Mouse (Mus musculus) liver, embryonic 14.5 days (tissue): ENCODE measurements around the gene Ldlr.

Experiments used
- CTCF ChIP-seq: IDR thresholded peaks from 2 replicates; pipeline ENCODE4 v1.5.1; 2016; ENCODE audit warnings: antibody characterized with exemption, low read depth, control low read depth
- EP300 ChIP-seq: IDR thresholded peaks from 2 replicates; pipeline ENCODE4 v1.6.1; 2016; ENCODE audit warnings: antibody characterized with exemption, low read depth

DNA sequence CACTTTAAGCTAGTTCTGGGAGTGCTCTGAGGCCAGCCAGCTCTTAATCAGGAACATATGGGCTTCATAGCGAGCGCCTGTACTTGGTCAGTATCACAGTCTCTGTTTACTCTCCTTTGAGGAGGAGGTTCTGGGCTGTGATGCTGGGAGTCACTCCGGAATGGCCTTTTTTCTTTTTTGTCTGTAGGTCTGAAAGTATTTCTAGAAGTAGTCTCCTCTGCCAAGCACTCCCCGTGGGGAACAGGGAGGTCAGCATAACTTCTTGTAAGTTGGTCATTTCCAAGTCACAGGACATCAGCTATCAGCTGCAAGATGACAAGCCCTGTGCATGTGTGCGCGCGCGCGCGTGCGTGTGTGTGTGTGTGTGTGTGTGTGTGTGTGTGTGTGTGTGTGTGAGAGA lies 44.6 kb downstream of the Ldlr start:
- TF ChIP-seq CTCF, result no peak
- TF ChIP-seq EP300, result no peak
